Mouse (Mus musculus) common myeloid progenitor, adult 5-6 weeks (primary cell): Measurements from ENCODE around the gene Gba. TPM values are rescaled to one million over a fixed set of nuclear protein-coding genes. Genes with fewer than 3 reads are reported as not detected.

Experiments used
- total RNA-seq: library from RNA; stranded (forward); fragments of 200-1000, 187-1606 nt; gene quantifications from 2 replicates; pipeline ENCODE4 v1.2.3, GENCODE M21; 2017

Gba gene
- total RNA-seq, 1 experiment from 2014 or later = 41.5 TPM

Other genes with a start within 250 kb of the Gba start
- gene Rusc1, start 109.6 kb upstream of the Gba start, total RNA-seq = 15.8 and 18.3 TPM in 2 replicates
- not detected in 2 replicates for gene Gm43738, start 101.8 kb upstream of the Gba start, total RNA-seq
- gene Fdps, start 101.0 kb upstream of the Gba start, total RNA-seq = 102 and 103 TPM in 2 replicates
- gene Pklr, start 66.8 kb upstream of the Gba start, total RNA-seq = 44.1 and 92.6 TPM in 2 replicates
- gene Hcn3, start 42.7 kb upstream of the Gba start, total RNA-seq = 0.37 and 0.53 TPM in 2 replicates
- 48.5 and 80.8 TPM in 2 replicates for gene Clk2, start 38.1 kb upstream of the Gba start, total RNA-seq
- 29.2 and 46.9 TPM in 2 replicates for gene Scamp3, start 25.5 kb upstream of the Gba start, total RNA-seq
- gene Fam189b, start 19.8 kb upstream of the Gba start, total RNA-seq = 4.5 and 8.6 TPM in 2 replicates
- gene Thbs3, start 12.3 kb downstream of the Gba start, total RNA-seq = 0.09 TPM in 1 of 2 replicates, not detected in the other
- gene Mtx1, start 24.2 kb downstream of the Gba start, total RNA-seq = 81.9 and 104 TPM in 2 replicates
- 0.29 TPM in 1 of 2 replicates, not detected in the other for gene Muc1, start 26.1 kb downstream of the Gba start, total RNA-seq
- gene Krtcap2, start 43.0 kb downstream of the Gba start, total RNA-seq = 142 and 159 TPM in 2 replicates
- gene Trim46, start 43.4 kb downstream of the Gba start, total RNA-seq = 0.49 and 7.1 TPM in 2 replicates
- gene Dpm3, start 56.4 kb downstream of the Gba start, total RNA-seq = 63.6 and 66.6 TPM in 2 replicates
- 32.5 and 65.3 TPM in 2 replicates for gene Slc50a1, start 67.6 kb downstream of the Gba start, total RNA-seq
- gene Efna1, start 78.2 kb downstream of the Gba start, total RNA-seq = not detected in 2 replicates
- gene Efna3, start 120.0 kb downstream of the Gba start, total RNA-seq = not detected in 2 replicates
- gene Efna4, start 135.1 kb downstream of the Gba start, total RNA-seq = 1.7 and 3.8 TPM in 2 replicates
- 34.0 and 35.2 TPM in 2 replicates for gene Adam15, start 147.1 kb downstream of the Gba start, total RNA-seq
- not detected in 2 replicates for gene Dcst2, start 159.0 kb downstream of the Gba start, total RNA-seq
- gene Dcst1, start 162.3 kb downstream of the Gba start, total RNA-seq = 0.09 TPM in 1 of 2 replicates, not detected in the other
- gene Zbtb7b, start 191.8 kb downstream of the Gba start, total RNA-seq = 5.0 and 5.3 TPM in 2 replicates
- gene Lenep, start 199.9 kb downstream of the Gba start, total RNA-seq = 1.6 TPM in 1 of 2 replicates, not detected in the other
- 7.1 and 12.0 TPM in 2 replicates for gene Flad1, start 208.9 kb downstream of the Gba start, total RNA-seq
- gene Cks1b, start 215.5 kb downstream of the Gba start, total RNA-seq = 151 and 194 TPM in 2 replicates
- 28.2 and 41.0 TPM in 2 replicates for gene Shc1, start 215.5 kb downstream of the Gba start, total RNA-seq
- 13.5 and 13.9 TPM in 2 replicates for gene Pygo2, start 227.3 kb downstream of the Gba start, total RNA-seq
- 13.6 and 21.3 TPM in 2 replicates for gene Pbxip1, start 233.8 kb downstream of the Gba start, total RNA-seq